Mouse (Mus musculus): ENCODE results near the gene Foxa3. TPM values are rescaled to one million over a fixed set of nuclear protein-coding genes. Genes with fewer than 3 reads are reported as not detected.
"Not testable (repeated sequence)": the region's sequence is repeated elsewhere in the genome, so short reads cannot be mapped to it uniquely, and the experiment has no call there.

The Foxa3 gene
- not detected in 2 replicates for polyA plus RNA-seq (2015; fragmentation: Nextera tagmentation; extraction: Ambion mirVana)

- Histone ChIP-seq H3K4me3 (peak within 1 kb of the TSS; percentile 92), H3K27me3 (peaks cover 41% of the 10 kb centered on the region), H3K4me1 (replicated peaks) (peaks cover 19% of the 10 kb centered on the region), H3K36me3 (no peaks in the 10 kb centered on the region), H3K4me2 (peak within 1 kb of the TSS; percentile 89), H3K9ac (peak within 1 kb of the TSS; percentile 94), H3K9me3 (no peaks in the 10 kb centered on the region), H3K27ac (peak within 1 kb of the TSS; percentile 74)
- peak; percentile 26 for ATAC-seq (ENCODE audit: low FRiP score)
- 3% methylated on average over 30 of the region's 30 CpGs for WGBS
These were observed at the start of gene Foxa3 for GRCm38 (mm10) chr7:19023357-19023814. Gene Foxa3, minus strand, starts transcription at chr7:19023538.

DNA sequence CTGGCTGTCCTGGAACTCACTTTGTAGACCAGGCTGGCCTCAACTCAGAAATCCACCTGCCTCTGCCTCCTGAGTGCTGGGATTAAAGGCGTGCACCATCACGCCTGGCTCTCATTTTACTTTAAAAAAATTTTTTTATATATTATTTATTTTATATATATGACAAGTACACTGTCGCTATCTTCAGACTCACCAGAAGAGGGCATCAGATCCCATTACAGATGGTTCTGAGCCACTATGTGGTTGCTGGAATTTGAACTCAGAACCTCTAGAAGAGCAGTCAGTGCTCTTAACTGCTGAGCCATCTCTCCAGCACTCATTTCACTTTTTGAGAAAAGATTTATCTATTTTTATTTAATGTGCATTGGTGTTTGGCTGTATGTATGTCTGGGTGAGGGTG, 47.7 kb upstream of the Foxa3 start:
- H3K4me2 ChIP-seq; H3K9me3 ChIP-seq; H3K4me1 ChIP-seq (replicated peaks); H3K27ac ChIP-seq; H3K36me3 ChIP-seq; ATAC-seq (ENCODE audit: low FRiP score); H3K9ac ChIP-seq; H3K4me3 ChIP-seq: not testable (repeated sequence)
- H3K27me3 ChIP-seq, result peaks cover 15% of the 10 kb centered on the region
- WGBS, result 62% methylated on average over 3 of the region's 3 CpGs

DNA sequence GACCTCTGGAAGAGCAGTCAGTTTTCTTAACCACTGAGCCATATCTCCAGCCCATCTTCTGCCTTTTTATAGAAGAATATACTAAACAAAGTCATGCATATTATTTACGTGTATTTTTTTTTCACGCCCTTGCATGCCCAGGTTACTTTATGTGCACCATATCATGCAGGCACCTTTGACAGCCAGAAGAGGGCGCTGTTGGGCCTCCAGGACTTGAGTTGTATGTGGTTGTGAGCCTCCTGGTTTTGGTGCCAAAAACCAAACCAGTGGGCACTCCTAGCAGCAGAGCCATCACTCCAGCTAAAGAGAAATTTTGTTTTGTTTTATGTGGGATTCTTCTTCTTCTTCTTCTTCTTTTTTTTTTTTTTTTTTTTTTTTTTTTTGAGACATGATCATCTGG, 46.2 kb upstream of the Foxa3 start:
- Histone ChIP-seq H3K27me3 (peaks cover 30% of the 10 kb centered on the region), H3K27ac (no peak overlapping the region), H3K4me2 (no peak overlapping the region), H3K9me3 (no peaks in the 10 kb centered on the region), H3K4me3 (no peak overlapping the region), H3K4me1 (replicated peaks) (no peaks in the 10 kb centered on the region), H3K36me3 (no peaks in the 10 kb centered on the region), H3K9ac (no peak overlapping the region)
- 48% methylated on average over 3 of the region's 3 CpGs for WGBS
- no peak for ATAC-seq (ENCODE audit: low FRiP score)

- H3K4me2 ChIP-seq, result no peak overlapping the region
- no peak for ATAC-seq (ENCODE audit: low FRiP score)
These were observed 45.4 kb upstream of the Foxa3 start for GRCm38 (mm10) chr7:19068707-19069106.

DNA sequence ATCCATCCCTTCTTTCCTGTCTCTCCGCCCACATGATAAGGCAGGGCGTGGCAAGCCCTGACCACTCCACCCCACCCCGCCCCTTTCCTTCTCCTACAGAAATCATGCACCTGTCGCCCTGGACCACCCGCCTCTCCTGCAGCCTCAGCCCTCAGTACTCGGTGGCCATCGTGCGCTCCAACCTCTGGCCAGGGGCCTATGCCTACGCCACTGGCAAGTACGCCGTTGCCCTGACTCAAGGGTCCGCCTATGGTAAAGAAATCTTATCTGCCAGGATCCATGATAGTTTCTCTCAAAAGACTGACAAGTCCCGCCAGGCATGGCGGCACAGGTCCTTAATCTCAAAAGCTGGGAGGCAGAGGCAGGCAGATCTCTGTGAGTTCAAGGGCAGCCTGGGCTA, 44.6 kb upstream of the Foxa3 start:
- WGBS, result 74% methylated on average over 14 of the region's 14 CpGs
- 0 out of 2 replicates have a peak, but pooled peaks have one; percentile 58 for ATAC-seq (ENCODE audit: low FRiP score)

More at GRCm38 (mm10) chr7:19068707-19069106, 45.4 kb upstream of the Foxa3 start:
- H3K4me1 ChIP-seq (replicated peaks), result no peaks in the 10 kb centered on the region
- H3K4me3 ChIP-seq, result no peak overlapping the region
- peaks cover 37% of the 10 kb centered on the region for H3K27me3 ChIP-seq
- H3K36me3 ChIP-seq, result no peaks in the 10 kb centered on the region
- WGBS, result 11% methylated on average over 2 of the region's 2 CpGs
- no peak overlapping the region for H3K27ac ChIP-seq
- no peak overlapping the region for H3K9ac ChIP-seq
- H3K9me3 ChIP-seq, result no peaks in the 10 kb centered on the region

DNA sequence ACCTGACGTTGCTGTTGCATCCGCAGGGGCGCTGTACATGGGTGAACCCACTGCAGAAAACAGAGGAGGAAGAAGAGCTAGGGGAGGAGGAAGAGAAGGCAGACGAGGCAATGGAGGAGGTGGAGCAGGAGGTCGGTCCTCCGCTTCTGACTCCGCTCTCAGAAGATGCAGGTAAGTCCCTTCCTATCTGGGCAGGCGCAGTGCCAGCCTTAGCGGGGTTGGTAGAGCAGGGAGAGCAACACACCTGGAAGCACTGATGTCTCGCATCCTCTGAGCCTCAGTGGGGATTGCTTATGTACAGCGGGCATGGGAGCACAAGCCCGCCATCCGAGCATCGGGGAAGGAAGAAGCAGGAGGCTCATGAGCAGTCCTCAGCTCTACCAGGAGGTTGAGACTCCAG, 43.7 kb upstream of the Foxa3 start:
- Histone ChIP-seq H3K36me3 (no peaks in the 10 kb centered on the region), H3K4me3 (no peak overlapping the region), H3K27me3 (peaks cover 41% of the 10 kb centered on the region), H3K9me3 (no peaks in the 10 kb centered on the region), H3K27ac (no peak overlapping the region), H3K4me1 (replicated peaks) (no peaks in the 10 kb centered on the region), H3K9ac (no peak overlapping the region), H3K4me2 (no peak overlapping the region)
- ATAC-seq (ENCODE audit: low FRiP score), result no peak
- 54% methylated on average over 14 of the region's 14 CpGs for WGBS

More for the DNA sequence above, 44.6 kb upstream of the Foxa3 start:
- no peaks in the 10 kb centered on the region for H3K36me3 ChIP-seq
- H3K9me3 ChIP-seq, result no peaks in the 10 kb centered on the region
- H3K9ac ChIP-seq, result no peak overlapping the region
- no peak overlapping the region for H3K4me2 ChIP-seq
- no peak overlapping the region for H3K4me3 ChIP-seq
- H3K27ac ChIP-seq, result no peak overlapping the region
- peaks cover 41% of the 10 kb centered on the region for H3K27me3 ChIP-seq
- no peaks in the 10 kb centered on the region for H3K4me1 ChIP-seq (replicated peaks)

DNA sequence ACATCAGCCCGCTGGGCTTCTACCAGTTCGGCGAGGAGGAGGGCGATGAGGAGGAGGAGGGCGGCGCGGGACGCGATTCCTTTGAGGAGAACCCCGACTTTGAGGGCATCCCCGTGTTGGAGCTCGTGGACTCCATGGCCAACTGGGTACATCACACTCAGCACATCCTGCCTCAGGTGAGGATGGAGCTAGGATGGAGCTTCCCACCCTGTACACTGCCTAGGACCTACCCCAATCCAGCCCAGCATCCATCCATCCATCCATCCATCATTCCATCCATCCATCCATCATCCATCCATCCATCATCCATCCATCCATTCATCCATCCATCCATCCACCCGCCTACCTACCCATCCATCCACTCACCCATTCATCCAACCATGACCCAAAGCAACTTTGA, 42.6 kb upstream of the Foxa3 start:
- peak overlapping the region; percentile 30 for H3K4me2 ChIP-seq
- H3K4me1 ChIP-seq (replicated peaks), result no peaks in the 10 kb centered on the region
- H3K9ac ChIP-seq, result 0 out of 2 replicates have a peak overlapping the region, but pooled peaks have one; percentile 20
- H3K9me3 ChIP-seq, result no peaks in the 10 kb centered on the region
- H3K27ac ChIP-seq, result no peak overlapping the region
- no peaks in the 10 kb centered on the region for H3K36me3 ChIP-seq
- 44% methylated on average over 13 of the region's 13 CpGs for WGBS
- peaks cover 41% of the 10 kb centered on the region for H3K27me3 ChIP-seq
- ATAC-seq (ENCODE audit: low FRiP score), result no peak
- 0 out of 2 replicates have a peak overlapping the region, but pooled peaks have one; percentile 7 for H3K4me3 ChIP-seq

- 91% methylated on average over 10 of the region's 10 CpGs for WGBS
- no peak overlapping the region for H3K27ac ChIP-seq
- no peaks in the 10 kb centered on the region for H3K9me3 ChIP-seq
- no peak overlapping the region for H3K4me3 ChIP-seq
- peaks cover 14% of the 10 kb centered on the region for H3K36me3 ChIP-seq
- no peak overlapping the region for H3K4me2 ChIP-seq
- H3K4me1 ChIP-seq (replicated peaks), result peaks cover 16% of the 10 kb centered on the region
- H3K27me3 ChIP-seq, result no peaks in the 10 kb centered on the region
- no peak for ATAC-seq (ENCODE audit: low FRiP score)
- no peak overlapping the region for H3K9ac ChIP-seq
These were observed 34.1 kb upstream of the Foxa3 start for GRCm38 (mm10) chr7:19057405-19057804.

DNA sequence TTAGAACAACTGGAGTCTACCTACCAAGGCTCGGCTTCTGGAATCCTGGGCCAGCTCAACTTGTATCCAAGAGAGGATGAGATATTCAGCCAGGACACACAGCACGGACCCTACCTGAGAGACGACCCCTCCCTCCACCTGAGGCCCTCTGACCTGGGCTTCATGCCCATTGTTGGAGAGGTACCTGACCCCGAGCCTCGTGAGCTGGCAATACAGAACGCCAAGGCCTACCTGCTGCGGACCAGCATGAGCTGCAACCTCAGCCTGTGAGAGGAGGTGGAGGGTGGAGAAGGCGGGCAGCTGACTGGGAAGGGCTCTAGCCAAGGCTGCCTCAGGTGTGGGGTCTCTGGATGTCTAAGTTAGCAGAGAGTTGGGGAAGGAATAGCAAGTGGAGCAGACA, 31.8 kb upstream of the Foxa3 start:
- no peaks in the 10 kb centered on the region for H3K9me3 ChIP-seq
- H3K27ac ChIP-seq, result no peak overlapping the region
- no peak overlapping the region for H3K9ac ChIP-seq
- no peak overlapping the region for H3K4me3 ChIP-seq
- H3K4me2 ChIP-seq, result no peak overlapping the region
- peaks cover 16% of the 10 kb centered on the region for H3K4me1 ChIP-seq (replicated peaks)
- 93% methylated on average over 8 of the region's 8 CpGs for WGBS
- H3K27me3 ChIP-seq, result no peaks in the 10 kb centered on the region
- ATAC-seq (ENCODE audit: low FRiP score), result no peak
- H3K36me3 ChIP-seq, result peaks cover 36% of the 10 kb centered on the region

GRCm38 (mm10) chr7:19054777-19055076, 31.4 kb upstream of the Foxa3 start:
- H3K9ac ChIP-seq, result peak overlapping the region; percentile 66
- peaks cover 40% of the 10 kb centered on the region for H3K36me3 ChIP-seq
- H3K4me1 ChIP-seq (replicated peaks), result peaks cover 16% of the 10 kb centered on the region
- ATAC-seq (ENCODE audit: low FRiP score), result peak; percentile 43; the same call in 1 of the 2 replicates
- H3K9me3 ChIP-seq, result no peaks in the 10 kb centered on the region
- H3K27me3 ChIP-seq, result no peaks in the 10 kb centered on the region
- H3K4me3 ChIP-seq, result peak overlapping the region; percentile 29
- 60% methylated on average over 9 of the region's 9 CpGs for WGBS
- peak overlapping the region; percentile 51 for H3K4me2 ChIP-seq
- no peak overlapping the region for H3K27ac ChIP-seq

DNA sequence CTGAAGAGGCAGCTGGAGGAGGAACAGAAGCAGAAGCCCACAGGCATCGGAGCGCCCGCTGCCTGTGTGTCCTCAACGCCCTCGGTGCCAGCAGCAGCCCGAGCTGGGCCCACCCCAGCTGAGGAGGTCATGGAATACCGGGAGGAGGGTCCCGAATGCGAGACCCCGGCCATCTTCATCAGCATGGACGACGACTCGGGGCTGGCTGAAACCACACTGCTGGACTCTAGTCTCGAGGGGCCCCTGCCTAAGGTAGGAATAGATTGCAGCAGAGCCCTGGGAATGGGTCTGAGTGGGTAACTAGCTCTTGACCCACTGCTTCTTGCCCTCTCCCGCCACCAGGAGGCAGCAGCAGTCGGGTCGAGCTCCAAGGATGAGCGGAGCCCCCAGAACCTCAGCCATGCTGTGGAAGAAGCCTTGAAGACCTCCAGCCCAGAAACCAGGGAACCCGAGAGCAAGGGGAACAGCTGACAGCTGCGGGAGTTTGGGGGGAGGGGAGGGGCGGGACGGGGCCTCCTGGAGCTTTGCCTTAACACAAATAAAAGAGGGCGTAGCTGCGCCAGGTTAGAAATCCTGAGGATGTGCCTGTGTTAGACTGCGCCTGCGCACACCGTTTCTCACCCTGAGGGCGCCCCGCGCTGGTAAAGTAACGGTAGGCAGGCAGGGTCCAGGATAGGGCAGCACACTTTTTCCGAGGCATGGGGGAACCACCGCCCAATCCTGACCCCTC, 30.9 kb upstream of the Foxa3 start, which contains the start of gene Rsph6a:
Gene Rsph6a (plus strand): TSS at position 644 of the 730 bp plus-strand sequence.
- Histone ChIP-seq H3K27me3 (no peaks in the 10 kb centered on the region), H3K4me2 (peak within 1 kb of the TSS; percentile 51), H3K9ac (peak within 1 kb of the TSS; percentile 66), H3K4me3 (peak within 1 kb of the TSS; percentile 29), H3K9me3 (no peaks in the 10 kb centered on the region), H3K27ac (peak within 1 kb of the TSS; percentile 35; the same call in 1 of the 2 replicates), H3K4me1 (replicated peaks) (peaks cover 16% of the 10 kb centered on the region), H3K36me3 (peaks cover 45% of the 10 kb centered on the region)
- peak; percentile 58 for ATAC-seq (ENCODE audit: low FRiP score)
- 19% methylated on average over 32 of the region's 33 CpGs for WGBS

DNA sequence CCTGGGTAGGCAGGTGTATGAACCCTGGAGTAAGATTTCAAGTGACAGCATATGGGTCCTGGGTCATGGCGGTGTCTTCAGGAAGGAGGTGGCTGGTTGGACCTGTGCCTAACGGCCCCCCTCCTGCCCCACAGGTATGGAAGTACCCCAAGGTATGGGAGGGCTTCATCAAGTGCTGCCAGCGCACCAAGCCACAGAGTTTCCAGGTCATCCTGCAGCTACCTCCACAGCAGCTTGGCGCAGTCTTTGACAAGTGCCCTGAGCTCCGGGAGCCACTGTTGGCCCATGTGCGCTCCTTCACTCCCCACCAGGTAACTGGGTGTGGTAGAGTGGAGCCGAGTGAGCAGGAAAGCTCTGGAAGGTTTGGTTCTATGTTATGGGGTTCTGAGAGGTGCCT, 29.8 kb upstream of the Foxa3 start:
- Histone ChIP-seq H3K36me3 (peaks cover 56% of the 10 kb centered on the region), H3K4me2 (no peak overlapping the region), H3K9me3 (no peaks in the 10 kb centered on the region), H3K4me3 (no peak overlapping the region), H3K27ac (no peak overlapping the region), H3K9ac (no peak overlapping the region), H3K4me1 (replicated peaks) (peaks cover 16% of the 10 kb centered on the region), H3K27me3 (no peaks in the 10 kb centered on the region)
- no peak for ATAC-seq (ENCODE audit: low FRiP score)
- 92% methylated on average over 7 of the region's 7 CpGs for WGBS

All from hindbrain, embryonic 13.5 days (tissue).